Mouse (Mus musculus) lung, postnatal 4 days (tissue): ENCODE results near the gene Lpcat4.
A peak's percentile ranks its signal among the peaks of the same experiment; 100 is the strongest.

ENCODE experiments used
- DNase-seq, 2 experiments: peaks; one replicate each; pipeline ENCODE4 v3.0.0; 2021

Gene Lpcat4

GRCm38 (mm10) chr2:112239212-112239934 is at the start of gene Lpcat4:
Gene Lpcat4, plus strand, starts transcription at chr2:112239468.
- DNase-seq, result peak; percentile 91 to 92

GRCm38 (mm10) chr2:112196859-112197258 is 42.4 kb upstream of the Lpcat4 start:
- peak; percentile 23 to 53 for DNase-seq

GRCm38 (mm10) chr2:112203056-112203455 is 36.2 kb upstream of the Lpcat4 start:
- DNase-seq, result no peak

- DNase-seq, result peak; percentile 25 to 73
Measured at GRCm38 (mm10) chr2:112210142-112210541, 29.1 kb upstream of the Lpcat4 start.

- DNase-seq, result no peak
Measured at GRCm38 (mm10) chr2:112210699-112211098, 28.6 kb upstream of the Lpcat4 start.

- no peak for DNase-seq
Measured at GRCm38 (mm10) chr2:112215977-112216376, 23.3 kb upstream of the Lpcat4 start.

- no peak for DNase-seq
Measured at GRCm38 (mm10) chr2:112217614-112218013, 21.7 kb upstream of the Lpcat4 start.

- DNase-seq, result no peak
Measured at GRCm38 (mm10) chr2:112220880-112221279, 18.4 kb upstream of the Lpcat4 start.

GRCm38 (mm10) chr2:112222607-112223006 is 16.7 kb upstream of the Lpcat4 start:
- DNase-seq, result no peak

- DNase-seq, result no peak
Measured at GRCm38 (mm10) chr2:112224356-112224755, 14.9 kb upstream of the Lpcat4 start.

GRCm38 (mm10) chr2:112232623-112233022 is 6.6 kb upstream of the Lpcat4 start:
- no peak for DNase-seq

GRCm38 (mm10) chr2:112236620-112237019 is 2.6 kb upstream of the Lpcat4 start:
- no peak for DNase-seq

- DNase-seq, result no peak
Measured at GRCm38 (mm10) chr2:112238006-112238405, 1.3 kb upstream of the Lpcat4 start.

GRCm38 (mm10) chr2:112239935-112240721 is 860 bp downstream of the Lpcat4 start:
- DNase-seq, result peak; percentile 27 to 33

GRCm38 (mm10) chr2:112241787-112242186 is 2.5 kb downstream of the Lpcat4 start:
- no peak for DNase-seq

GRCm38 (mm10) chr2:112245307-112245706 is 6.0 kb downstream of the Lpcat4 start:
- no peak for DNase-seq

GRCm38 (mm10) chr2:112246193-112246592 is 6.9 kb downstream of the Lpcat4 start:
- DNase-seq, result no peak

- DNase-seq, result no peak
Measured at GRCm38 (mm10) chr2:112247323-112247722, 8.1 kb downstream of the Lpcat4 start.

- DNase-seq, result no peak
Measured at GRCm38 (mm10) chr2:112249780-112250453, 10.6 kb downstream of the Lpcat4 start.

- no peak for DNase-seq
Measured at GRCm38 (mm10) chr2:112254675-112255515, 15.6 kb downstream of the Lpcat4 start.

GRCm38 (mm10) chr2:112259241-112259962 is 20.1 kb downstream of the Lpcat4 start, which contains the start of gene Nutm1:
Gene Nutm1, minus strand, starts transcription at chr2:112259291.
- no peak for DNase-seq
